In genomic region chr13:118272904-118273303, GRCm38 (mm10) we compare ENCODE assay signal across 22 mouse cellular contexts.
"Had no signal": no experiment of that assay in that cellular context is flagged by ENCODE, and none has a peak within 500 bp of the region (broad histone marks: within the 10 kb centered on the region; RNA-seq: fewer than 3 reads in every experiment).

No protein-coding gene starts in this region.

- H3K4me3 ChIP-seq: heart, adult 2 months; heart, embryonic 13.5 days; heart, embryonic 15.5 days; hindbrain, embryonic 13.5 days; hindbrain, embryonic 15.5 days; limb, embryonic 13.5 days; limb, embryonic 15.5 days; liver, embryonic 12.5 days had no signal

- H3K27me3 ChIP-seq: heart, embryonic 13.5 days; heart, embryonic 15.5 days; hindbrain, embryonic 13.5 days; hindbrain, embryonic 15.5 days; limb, embryonic 13.5 days; limb, embryonic 15.5 days; liver, embryonic 12.5 days had no signal

- H3K27ac ChIP-seq: heart, adult 2 months; heart, embryonic 13.5 days; heart, embryonic 15.5 days; hindbrain, embryonic 13.5 days; hindbrain, embryonic 15.5 days; hindbrain, postnatal 0 days; kidney, postnatal 0 days; limb, embryonic 13.5 days; limb, embryonic 15.5 days; liver, embryonic 12.5 days; liver, embryonic 14.5 days had no signal

- H3K4me1 ChIP-seq: heart, embryonic 13.5 days; heart, embryonic 15.5 days; hindbrain, embryonic 13.5 days; hindbrain, embryonic 15.5 days; limb, embryonic 13.5 days; limb, embryonic 15.5 days; liver, embryonic 12.5 days had no signal

- ATAC-seq: hindbrain, postnatal 0 days; liver, embryonic 12.5 days had no signal

- H3K9ac ChIP-seq: heart, embryonic 13.5 days; heart, embryonic 15.5 days; hindbrain, embryonic 13.5 days; hindbrain, embryonic 15.5 days; limb, embryonic 13.5 days; limb, embryonic 15.5 days; liver, embryonic 12.5 days; liver, embryonic 14.5 days had no signal

- H3K36me3 ChIP-seq: heart, embryonic 13.5 days; heart, embryonic 15.5 days; hindbrain, embryonic 13.5 days; hindbrain, embryonic 15.5 days; limb, embryonic 13.5 days; limb, embryonic 15.5 days; liver, embryonic 12.5 days had no signal

- H3K9me3 ChIP-seq: heart, embryonic 15.5 days; hindbrain, embryonic 13.5 days; hindbrain, embryonic 15.5 days; limb, embryonic 13.5 days; limb, embryonic 15.5 days; liver, embryonic 12.5 days had no signal

- H3K4me2 ChIP-seq: heart, embryonic 11.5 days; heart, embryonic 13.5 days; heart, embryonic 15.5 days; hindbrain, embryonic 13.5 days; hindbrain, embryonic 15.5 days; limb, embryonic 13.5 days; limb, embryonic 15.5 days; liver, embryonic 12.5 days had no signal

- DNase-seq: gastrocnemius, postnatal 14 days; gastrocnemius, postnatal 36 days; heart, adult 11 months; heart, adult 2 months; heart, postnatal 14 days; heart, postnatal 36 days; kidney, adult 11 months; kidney, postnatal 14 days; layer of hippocampus, adult 9-11 months; layer of hippocampus, postnatal 36 days; left cerebral cortex, postnatal 4 days had no signal
